Mouse (Mus musculus): ENCODE measurements at regions not wholly inside any gene's neighbourhood (a gene's known extent, or its start where the extent isn't known, plus 50 kb on each side); places are given as distances from the start of the nearest gene placed in this dataset.

DNA sequence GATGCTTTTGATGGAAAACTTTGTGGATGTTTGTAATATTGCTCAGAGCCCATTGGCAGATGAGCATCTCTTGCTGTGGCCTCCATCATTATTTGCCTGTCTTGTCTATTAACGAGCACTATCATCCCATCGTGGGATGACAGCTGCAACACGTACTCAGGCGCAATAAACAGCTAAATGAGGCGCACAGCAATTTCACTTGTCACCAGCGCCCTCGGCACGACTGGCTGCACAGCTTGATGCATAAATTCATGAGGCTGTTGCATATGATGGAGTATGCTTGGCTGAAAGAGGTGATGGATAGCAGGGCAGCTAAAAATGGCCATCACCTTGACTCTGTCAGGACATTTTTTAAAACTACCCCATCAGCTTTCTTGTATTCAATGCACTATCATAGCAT lies 853.1 kb upstream of the Pou3f2 start:
- Histone ChIP-seq H3K27me3 (ENCODE audit: control insufficient read depth, insufficient read depth, low read length) (no peaks in the 10 kb centered on the region), H3K4me1 (ENCODE audit: control insufficient read depth, insufficient read depth, low read length) (no peaks in the 10 kb centered on the region), H3K9ac (ENCODE audit: low read depth, low read length) (no peak overlapping the region), H3K27ac (no peak overlapping the region), H3K79me2 (replicated peaks; ENCODE audit: control insufficient read depth, insufficient read depth, low read length) (no peaks in the 10 kb centered on the region), H3K36me3 (ENCODE audit: control insufficient read depth, insufficient read depth, low read length) (no peaks in the 10 kb centered on the region), H3K4me3 (no peak overlapping the region)
- no peak for DNase-seq
- 70% methylated on average over 8 of the region's 8 CpGs for WGBS
- TF ChIP-seq CTCF (IDR thresholded peaks at IDR 0.05) (no peak), POLR2A (IDR thresholded peaks at IDR 0.05; ENCODE audit: insufficient read depth, low read depth, low read length) (no peak), EP300 (IDR thresholded peaks at IDR 0.05; ENCODE audit: insufficient read depth, low read depth, low read length) (no peak)
- intact Hi-C loops (cut with DNase I) = no loop called here

- intact Hi-C loops (cut with DNase I) = no loop called here
- WGBS = 79% methylated on average over 5 of the region's 5 CpGs
Observed at GRCm38 (mm10) chr4:23338481-23338880, 850.3 kb upstream of the Pou3f2 start.

DNA sequence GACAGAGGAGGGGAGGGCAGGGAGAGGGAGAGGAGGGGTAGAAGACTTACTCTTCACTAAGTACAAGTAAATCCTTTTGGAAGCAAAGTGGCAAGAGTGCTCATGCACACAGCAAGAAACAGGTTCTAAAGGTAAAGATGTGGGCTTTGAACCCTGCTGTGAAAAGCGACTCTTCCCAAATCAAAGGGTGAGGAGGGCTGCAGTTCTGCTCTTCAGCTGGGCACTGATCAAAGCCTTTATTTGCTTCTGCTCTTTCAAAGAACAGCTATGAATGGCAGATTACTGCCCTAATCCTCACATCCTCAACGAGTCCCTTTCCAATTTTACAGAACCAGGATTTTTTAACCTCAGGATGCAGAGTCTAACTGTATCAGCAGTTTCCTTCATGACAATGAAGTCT lies 812.5 kb upstream of the Pou3f2 start:
- TF ChIP-seq EP300 (IDR thresholded peaks at IDR 0.05; ENCODE audit: insufficient read depth, low read depth, low read length) (no peak), CTCF (IDR thresholded peaks at IDR 0.05) (no peak), POLR2A (IDR thresholded peaks at IDR 0.05; ENCODE audit: insufficient read depth, low read depth, low read length) (no peak)
- Histone ChIP-seq H3K9ac (ENCODE audit: low read depth, low read length) (no peak overlapping the region), H3K27me3 (ENCODE audit: control insufficient read depth, insufficient read depth, low read length) (no peaks in the 10 kb centered on the region), H3K27ac (no peak overlapping the region), H3K79me2 (replicated peaks; ENCODE audit: control insufficient read depth, insufficient read depth, low read length) (no peaks in the 10 kb centered on the region), H3K4me1 (ENCODE audit: control insufficient read depth, insufficient read depth, low read length) (no peaks in the 10 kb centered on the region), H3K4me3 (no peak overlapping the region), H3K36me3 (ENCODE audit: control insufficient read depth, insufficient read depth, low read length) (no peaks in the 10 kb centered on the region)
- intact Hi-C loops (cut with DNase I) = no loop called here
- no peak for DNase-seq
- WGBS = 28% methylated on average over 2 of the region's 2 CpGs

More at GRCm38 (mm10) chr4:23338481-23338880, 850.3 kb upstream of the Pou3f2 start:
- TF ChIP-seq POLR2A (IDR thresholded peaks at IDR 0.05; ENCODE audit: insufficient read depth, low read depth, low read length) (no peak), CTCF (IDR thresholded peaks at IDR 0.05) (no peak), EP300 (IDR thresholded peaks at IDR 0.05; ENCODE audit: insufficient read depth, low read depth, low read length) (no peak)
- Histone ChIP-seq H3K4me3 (no peak overlapping the region), H3K79me2 (replicated peaks; ENCODE audit: control insufficient read depth, insufficient read depth, low read length) (no peaks in the 10 kb centered on the region), H3K27me3 (ENCODE audit: control insufficient read depth, insufficient read depth, low read length) (no peaks in the 10 kb centered on the region), H3K27ac (no peak overlapping the region), H3K36me3 (ENCODE audit: control insufficient read depth, insufficient read depth, low read length) (no peaks in the 10 kb centered on the region), H3K9ac (ENCODE audit: low read depth, low read length) (no peak overlapping the region), H3K4me1 (ENCODE audit: control insufficient read depth, insufficient read depth, low read length) (no peaks in the 10 kb centered on the region)
- no peak for DNase-seq

- no peak for DNase-seq
- Histone ChIP-seq H3K27me3 (ENCODE audit: control insufficient read depth, insufficient read depth, low read length) (no peaks in the 10 kb centered on the region), H3K36me3 (ENCODE audit: control insufficient read depth, insufficient read depth, low read length) (no peaks in the 10 kb centered on the region), H3K27ac (no peak overlapping the region), H3K9ac (ENCODE audit: low read depth, low read length) (no peak overlapping the region), H3K79me2 (replicated peaks; ENCODE audit: control insufficient read depth, insufficient read depth, low read length) (no peaks in the 10 kb centered on the region), H3K4me3 (no peak overlapping the region), H3K4me1 (ENCODE audit: control insufficient read depth, insufficient read depth, low read length) (no peaks in the 10 kb centered on the region)
- 66% methylated on average over 6 of the region's 6 CpGs for WGBS
- intact Hi-C loops (cut with DNase I) = no loop called here
- TF ChIP-seq POLR2A (IDR thresholded peaks at IDR 0.05; ENCODE audit: insufficient read depth, low read depth, low read length) = no peak
- no peak for TF ChIP-seq EP300 (IDR thresholded peaks at IDR 0.05; ENCODE audit: insufficient read depth, low read depth, low read length)
- TF ChIP-seq CTCF (IDR thresholded peaks at IDR 0.05) = no peak
Observed at GRCm38 (mm10) chr4:23280087-23280486, 791.9 kb upstream of the Pou3f2 start.

GRCm38 (mm10) chr4:23275203-23275602 lies 787.0 kb upstream of the Pou3f2 start:
- Histone ChIP-seq H3K9ac (ENCODE audit: low read depth, low read length) (no peak overlapping the region), H3K4me3 (no peak overlapping the region), H3K27ac (no peak overlapping the region), H3K27me3 (ENCODE audit: control insufficient read depth, insufficient read depth, low read length) (no peaks in the 10 kb centered on the region), H3K79me2 (replicated peaks; ENCODE audit: control insufficient read depth, insufficient read depth, low read length) (no peaks in the 10 kb centered on the region), H3K4me1 (ENCODE audit: control insufficient read depth, insufficient read depth, low read length) (no peaks in the 10 kb centered on the region), H3K36me3 (ENCODE audit: control insufficient read depth, insufficient read depth, low read length) (no peaks in the 10 kb centered on the region)
- intact Hi-C loops (cut with DNase I) = no loop called here
- TF ChIP-seq POLR2A (IDR thresholded peaks at IDR 0.05; ENCODE audit: insufficient read depth, low read depth, low read length) (no peak), EP300 (IDR thresholded peaks at IDR 0.05; ENCODE audit: insufficient read depth, low read depth, low read length) (no peak), CTCF (IDR thresholded peaks at IDR 0.05) (no peak)
- WGBS = 58% methylated on average over 5 of the region's 5 CpGs
- no peak for DNase-seq

GRCm38 (mm10) chr4:23271947-23272346 lies 783.8 kb upstream of the Pou3f2 start:
- DNase-seq = no peak
- intact Hi-C loops (cut with DNase I) = no loop called here
- Histone ChIP-seq H3K4me1 (ENCODE audit: control insufficient read depth, insufficient read depth, low read length) (no peaks in the 10 kb centered on the region), H3K79me2 (replicated peaks; ENCODE audit: control insufficient read depth, insufficient read depth, low read length) (no peaks in the 10 kb centered on the region), H3K27ac (no peak overlapping the region), H3K36me3 (ENCODE audit: control insufficient read depth, insufficient read depth, low read length) (no peaks in the 10 kb centered on the region), H3K9ac (ENCODE audit: low read depth, low read length) (no peak overlapping the region), H3K4me3 (no peak overlapping the region), H3K27me3 (ENCODE audit: control insufficient read depth, insufficient read depth, low read length) (no peaks in the 10 kb centered on the region)
- TF ChIP-seq POLR2A (IDR thresholded peaks at IDR 0.05; ENCODE audit: insufficient read depth, low read depth, low read length) = no peak
- TF ChIP-seq CTCF (IDR thresholded peaks at IDR 0.05) = no peak
- TF ChIP-seq EP300 (IDR thresholded peaks at IDR 0.05; ENCODE audit: insufficient read depth, low read depth, low read length) = no peak
